Mouse (Mus musculus) liver, embryonic 13.5 days (tissue): ENCODE measurements around the gene Vmn1r13. TPM values are rescaled to one million over a fixed set of nuclear protein-coding genes. Genes with fewer than 3 reads are reported as not detected.
"Not testable (repeated sequence)": the region's sequence is repeated elsewhere in the genome, so short reads cannot be mapped to it uniquely, and the experiment has no call there.

ENCODE experiments used
- ATAC-seq: fragments of 200-750 bp; cut with Nextera tagmentation; 2 replicates; pipeline ENCODE4 v1.8.0; 2017; ENCODE audit warnings: low read depth, mild to moderate bottlenecking, moderate number of reproducible peaks, moderate library complexity
- DNase-seq: peaks from one replicate; pipeline ENCODE4 v3.0.0; 2022
- H3K27ac ChIP-seq: fragments of 300-500 bp; sonication (generic); 2 replicates; pipeline ENCODE4 v1.5.1; 2015; ENCODE audit warnings: moderate library complexity, mild to moderate bottlenecking, inconsistent platforms
- H3K27me3 ChIP-seq: fragments of 300-500 bp; sonication (generic); 2 replicates; pipeline ENCODE4 v1.6.1; 2015; ENCODE audit warnings: mild to moderate bottlenecking, inconsistent platforms
- H3K36me3 ChIP-seq: fragments of 300-500 bp; sonication (generic); 2 replicates; pipeline ENCODE4 v1.6.1; 2015; ENCODE audit warnings: mild to moderate bottlenecking, inconsistent platforms
- H3K4me1 ChIP-seq: fragments of 300-500 bp; sonication (generic); replicated peaks from 2 replicates; pipeline ENCODE4 v1.6.1; 2015; ENCODE audit warnings: inconsistent platforms
- H3K4me2 ChIP-seq: fragments of 300-500 bp; sonication (generic); 2 replicates; pipeline ENCODE4 v1.6.1; 2015; ENCODE audit warnings: inconsistent platforms, mild to moderate bottlenecking, moderate library complexity
- H3K4me3 ChIP-seq: fragments of 300-500 bp; sonication (generic); replicated peaks from 2 replicates; pipeline ENCODE4 v1.5.1; 2015; ENCODE audit warnings: mild to moderate bottlenecking, inconsistent platforms
- H3K9ac ChIP-seq: fragments of 300-500 bp; sonication (generic); 2 replicates; pipeline ENCODE4 v1.6.1; 2015; ENCODE audit warnings: mild to moderate bottlenecking, inconsistent platforms
- H3K9me3 ChIP-seq: fragments of 300-500 bp; sonication (generic); replicated peaks from 2 replicates; pipeline ENCODE4 v1.6.1; 2016; ENCODE audit warnings: inconsistent platforms
- WGBS: fragments of 180-500 bp; shearing (Covaris S2); methylation state at CpG from one replicate; pipeline ENCODE4 v1.1.7; 2015; ENCODE audit not compliant: insufficient replicate concordance; 5-methylcytosine and 5-hydroxymethylcytosine counted together
- polyA plus RNA-seq: library from polyadenylated mRNA; unstranded; fragments of >200 nt; fragmentation: Nextera tagmentation; extraction: Ambion mirVana; gene quantifications from 2 replicates; pipeline ENCODE4 v1.2.1, GENCODE M21; 2015

Vmn1r13 gene
- polyA plus RNA-seq, result not detected in 2 replicates

- H3K27ac ChIP-seq, H3K27me3 ChIP-seq, H3K4me1 ChIP-seq, DNase-seq, H3K4me3 ChIP-seq, H3K9me3 ChIP-seq, H3K9ac ChIP-seq, ATAC-seq, H3K4me2 ChIP-seq, H3K36me3 ChIP-seq: not testable (repeated sequence)
- 77% methylated on average over 1 of the region's 1 CpGs for WGBS
Observed at GRCm38 (mm10) chr6:57202990-57203389, at the start of gene Vmn1r13. Vmn1r13 (plus strand) TSS chr6:57203290.

GRCm38 (mm10) chr6:57156619-57157018, 46.5 kb upstream of the Vmn1r13 start, which contains the start of gene Vmn1r12:
Vmn1r12 (plus strand) TSS chr6:57156919.
- Histone ChIP-seq H3K9me3 (no peaks in the 10 kb centered on the region), H3K36me3 (no peaks in the 10 kb centered on the region), H3K4me2 (no peak within 1 kb of the TSS), H3K4me3 (no peak within 1 kb of the TSS), H3K4me1 (no peaks in the 10 kb centered on the region), H3K27me3 (no peaks in the 10 kb centered on the region), H3K27ac (no peak within 1 kb of the TSS), H3K9ac (no peak within 1 kb of the TSS)
- DNase-seq (no peak), ATAC-seq (no peak)
- 54% methylated on average over 2 of the region's 2 CpGs for WGBS

DNA sequence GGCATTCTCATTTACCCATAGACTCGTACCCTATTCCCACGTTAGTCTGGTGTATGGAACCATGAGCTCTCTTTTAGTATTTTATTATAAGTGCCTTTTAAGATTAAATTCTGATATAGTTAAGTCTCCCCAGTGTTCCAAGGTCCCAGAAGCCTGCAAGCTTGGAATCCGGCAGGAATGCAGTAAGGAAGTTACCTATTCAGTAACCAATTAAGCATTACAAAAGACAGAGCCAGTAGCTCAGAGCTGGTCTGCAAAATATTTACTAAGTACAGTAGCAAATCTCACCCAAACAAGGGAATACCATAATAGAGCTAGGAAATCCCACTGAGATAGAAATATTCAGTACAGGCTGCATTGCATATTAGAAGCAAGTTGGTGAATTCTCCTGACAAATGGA, 13.1 kb upstream of the Vmn1r13 start:
- H3K4me2 ChIP-seq, ATAC-seq, H3K4me1 ChIP-seq, H3K36me3 ChIP-seq, H3K27ac ChIP-seq, H3K27me3 ChIP-seq, DNase-seq, H3K9ac ChIP-seq, H3K9me3 ChIP-seq, H3K4me3 ChIP-seq: not testable (repeated sequence)
- WGBS, result 50% methylated on average over 3 of the region's 3 CpGs

DNA sequence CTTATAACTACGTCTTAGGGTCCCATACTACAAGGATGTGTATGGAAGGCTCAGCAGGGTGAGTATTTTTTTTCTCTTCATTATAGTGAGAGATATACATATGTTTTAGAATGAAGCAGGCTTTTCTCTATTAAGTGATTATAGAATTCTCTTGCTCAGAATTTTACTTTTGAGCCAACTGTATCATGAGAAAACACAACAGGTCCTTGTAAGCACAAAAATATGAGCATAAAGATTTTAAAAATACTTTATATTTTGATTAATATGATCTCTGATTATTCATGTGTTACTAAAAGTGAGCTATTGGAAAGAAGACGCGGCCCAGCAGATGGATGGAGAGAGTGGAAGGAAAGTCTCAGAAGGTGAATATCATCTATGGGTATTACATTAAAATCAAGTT, 28.3 kb downstream of the Vmn1r13 start, which contains the start of gene Vmn1r14:
Gene Vmn1r14, plus strand, starts transcription at position 301 of the 400 bp plus-strand sequence.
- H3K27me3 ChIP-seq, result no peaks in the 10 kb centered on the region
- no peak for DNase-seq
- no peaks in the 10 kb centered on the region for H3K36me3 ChIP-seq
- 78% methylated on average over 3 of the region's 3 CpGs for WGBS
- H3K27ac ChIP-seq, result no peak within 1 kb of the TSS
- H3K4me1 ChIP-seq, result no peaks in the 10 kb centered on the region
- no peaks in the 10 kb centered on the region for H3K9me3 ChIP-seq
- H3K4me3 ChIP-seq, result no peak within 1 kb of the TSS
- H3K4me2 ChIP-seq, result no peak within 1 kb of the TSS
- no peak within 1 kb of the TSS for H3K9ac ChIP-seq
- no peak for ATAC-seq

- DNase-seq (no peak), ATAC-seq (no peak)
- Histone ChIP-seq H3K4me2 (no peak within 1 kb of the TSS), H3K9me3 (no peaks in the 10 kb centered on the region), H3K4me3 (no peak within 1 kb of the TSS), H3K36me3 (no peaks in the 10 kb centered on the region), H3K27me3 (no peaks in the 10 kb centered on the region), H3K9ac (no peak within 1 kb of the TSS), H3K4me1 (no peaks in the 10 kb centered on the region), H3K27ac (no peak within 1 kb of the TSS)
- WGBS, result 34% methylated on average over 1 of the region's 1 CpGs
Observed at GRCm38 (mm10) chr6:57257652-57258051, 54.6 kb downstream of the Vmn1r13 start, which contains the start of gene Vmn1r15. Vmn1r15 (plus strand) TSS chr6:57257952.

GRCm38 (mm10) chr6:57260990-57261389, 57.9 kb downstream of the Vmn1r13 start:
- H3K4me2 ChIP-seq, result no peak overlapping the region
- no peak for ATAC-seq
- 56% methylated on average over 2 of the region's 2 CpGs for WGBS

More at GRCm38 (mm10) chr6:57260990-57261389, 57.9 kb downstream of the Vmn1r13 start:
- DNase-seq, result no peak
- Histone ChIP-seq H3K4me3 (no peak overlapping the region), H3K36me3 (no peaks in the 10 kb centered on the region), H3K9ac (no peak overlapping the region), H3K27me3 (no peaks in the 10 kb centered on the region), H3K27ac (no peak overlapping the region), H3K9me3 (no peaks in the 10 kb centered on the region), H3K4me1 (no peaks in the 10 kb centered on the region)

Other genes starting within 250 kb of the Vmn1r13 start
- not detected in 2 replicates for gene Vmn1r5, start 233.0 kb upstream of the Vmn1r13 start, polyA plus RNA-seq
- gene Vmn1r6, start 206.0 kb upstream of the Vmn1r13 start, polyA plus RNA-seq, result not detected in 2 replicates
- not detected in 2 replicates for gene Vmn1r7, start 178.0 kb upstream of the Vmn1r13 start, polyA plus RNA-seq
- gene Vmn1r8, start 171.0 kb upstream of the Vmn1r13 start, polyA plus RNA-seq, result not detected in 2 replicates
- gene Vmn1r9, start 136.5 kb upstream of the Vmn1r13 start, polyA plus RNA-seq, result not detected in 2 replicates
- not detected in 2 replicates for gene Vmn1r10, start 93.8 kb upstream of the Vmn1r13 start, polyA plus RNA-seq
- not detected in 2 replicates for gene Vmn1r11, start 69.8 kb upstream of the Vmn1r13 start, polyA plus RNA-seq
- gene Vmn1r12, start 46.4 kb upstream of the Vmn1r13 start, polyA plus RNA-seq, result not detected in 2 replicates
- not detected in 2 replicates for gene Vmn1r14, start 28.4 kb downstream of the Vmn1r13 start, polyA plus RNA-seq
- gene Vmn1r15, start 54.7 kb downstream of the Vmn1r13 start, polyA plus RNA-seq, result not detected in 2 replicates
- not detected in 2 replicates for gene Vmn1r16, start 126.2 kb downstream of the Vmn1r13 start, polyA plus RNA-seq
- not detected in 2 replicates for gene Vmn1r17, start 160.4 kb downstream of the Vmn1r13 start, polyA plus RNA-seq
- not detected in 2 replicates for gene Vmn1r18, start 192.5 kb downstream of the Vmn1r13 start, polyA plus RNA-seq
- gene Vmn1r19, start 200.5 kb downstream of the Vmn1r13 start, polyA plus RNA-seq, result not detected in 2 replicates
- gene Vmn1r20, start 225.6 kb downstream of the Vmn1r13 start, polyA plus RNA-seq, result not detected in 2 replicates